Mouse (Mus musculus) MEL (cell line): ENCODE measurements around the gene Hecw2.

Experiments used
- POLR2A ChIP-seq, 2 experiments: IDR thresholded peaks; 2 replicates each; pipeline ENCODE4 v1.6.1; 2011 to 2012; ENCODE audit warnings: low read length in 2 of 2, mild to moderate bottlenecking in 2 of 2, control low read depth in 1 of 2, improper control_type of control experiment in 1 of 2, low read depth in 1 of 2, moderate library complexity in 1 of 2; ENCODE audit not compliant: control insufficient read depth in 1 of 2, insufficient read depth in 1 of 2, poor library complexity in 1 of 2
- USF1 ChIP-seq: IDR thresholded peaks from 2 replicates; pipeline ENCODE4 v1.6.1; 2014; ENCODE audit warnings: low read depth, mild to moderate bottlenecking, inconsistent platforms, low read length, improper control_type of control experiment, moderate library complexity

DNA sequence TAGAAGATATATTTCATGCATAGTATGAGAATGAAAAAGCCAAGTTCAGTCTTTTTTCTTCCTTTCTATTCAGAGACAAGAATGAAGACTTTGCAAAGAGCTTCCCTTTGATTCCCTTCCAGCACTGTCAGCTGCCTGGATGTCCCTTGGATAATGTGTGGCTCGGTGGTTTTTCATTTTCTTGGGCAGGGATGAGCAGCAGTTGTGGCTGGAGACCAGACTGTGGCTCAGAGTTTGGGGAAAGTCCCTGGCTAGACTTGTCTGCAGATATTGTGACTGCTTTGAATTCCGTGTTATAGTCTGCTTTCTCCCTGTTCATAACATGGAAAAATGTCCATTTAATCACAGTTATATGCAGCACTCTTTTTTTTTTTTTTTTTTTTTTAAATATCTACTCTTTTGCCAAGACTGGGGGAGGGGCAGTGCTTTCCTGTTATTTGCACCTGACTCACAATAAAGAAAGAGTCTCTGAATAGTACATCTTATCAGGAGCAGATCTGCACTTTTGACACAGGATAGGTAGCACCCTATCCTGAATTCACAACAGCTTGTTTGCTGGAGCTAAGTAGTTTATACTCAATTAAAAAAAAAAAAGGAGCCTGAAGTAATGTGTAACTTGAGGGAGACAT is 380.8 kb downstream of the Hecw2 start:
- TF ChIP-seq USF1 (no peak), POLR2A (IDR thresholded peaks at IDR 0.05; ENCODE audit: control insufficient read depth in 1 of 2, insufficient read depth in 1 of 2, low read depth in 1 of 2, low read length in 2 of 2, poor library complexity in 1 of 2) (no peak)
